Mouse (Mus musculus) limb, embryonic 11.5 days (tissue): ENCODE data around the gene Gm42957. TPM values are rescaled to one million over a fixed set of nuclear protein-coding genes. Genes with fewer than 3 reads are reported as not detected.
A peak's percentile ranks its signal among the peaks of the same experiment; 100 is the strongest.
"Not testable (repeated sequence)": the region's sequence is repeated elsewhere in the genome, so short reads cannot be mapped to it uniquely, and the experiment has no call there.

Source experiments
- ATAC-seq: fragments of 200-750 bp; cut with Nextera tagmentation; 2 replicates; pipeline ENCODE4 v1.8.0; 2017; ENCODE audit warnings: low read depth; ENCODE audit not compliant: insufficient number of reproducible peaks, low FRiP score, low TSS enrichment
- DNase-seq: peaks from one replicate; pipeline ENCODE4 v3.0.0-alpha.2; 2015; ENCODE audit warnings: low spot score
- H3K27ac ChIP-seq: fragments of 300-500 bp; sonication (generic); replicated peaks from 2 replicates; pipeline ENCODE4 v1.5.1; 2014; ENCODE audit warnings: low read depth, mild to moderate bottlenecking, low read length
- H3K27me3 ChIP-seq: fragments of 300-500 bp; sonication (generic); 2 replicates; pipeline ENCODE4 v1.6.1; 2014; ENCODE audit warnings: mild to moderate bottlenecking, low read length, mixed read lengths; ENCODE audit not compliant: control insufficient read depth, insufficient read depth
- H3K36me3 ChIP-seq: fragments of 300-500 bp; sonication (generic); 2 replicates; pipeline ENCODE4 v1.6.1; 2014; ENCODE audit warnings: mild to moderate bottlenecking, low read length, moderate library complexity, mixed read lengths; ENCODE audit not compliant: control insufficient read depth, insufficient read depth
- H3K4me1 ChIP-seq: fragments of 300-500 bp; sonication (generic); 2 replicates; pipeline ENCODE4 v1.6.1; 2014; ENCODE audit warnings: low read length, mixed read lengths; ENCODE audit not compliant: control insufficient read depth, insufficient read depth
- H3K4me2 ChIP-seq: fragments of 300-500 bp; sonication (generic); 2 replicates; pipeline ENCODE4 v1.6.1; 2014; ENCODE audit warnings: low read depth, mild to moderate bottlenecking, moderate library complexity; ENCODE audit not compliant: severe bottlenecking
- H3K4me3 ChIP-seq: fragments of 300-500 bp; sonication (generic); 2 replicates; pipeline ENCODE4 v1.5.1; 2014; ENCODE audit warnings: low read depth, low read length
- H3K9ac ChIP-seq: fragments of 300-500 bp; sonication (generic); 2 replicates; pipeline ENCODE4 v1.6.1; 2014; ENCODE audit warnings: mild to moderate bottlenecking, low read length
- H3K9me3 ChIP-seq: fragments of 300-500 bp; sonication (generic); 2 replicates; pipeline ENCODE4 v1.6.1; 2016; ENCODE audit warnings: low read length; ENCODE audit not compliant: control insufficient read depth
- WGBS: fragments of 180-500 bp; shearing (Covaris S2); extraction: QIAGEN DNeasy Blood & Tissue Kit; methylation state at CpG from one replicate; pipeline ENCODE4 v1.1.7; 2014; 5-methylcytosine and 5-hydroxymethylcytosine counted together
- polyA plus RNA-seq: library from polyadenylated mRNA; unstranded; fragments of >200 nt; fragmentation: Nextera tagmentation; extraction: Ambion mirVana; gene quantifications from 2 replicates; pipeline ENCODE4 v1.2.1, GENCODE M21; 2014

Gene Gm42957
- polyA plus RNA-seq, 1 experiment from 2014 or later, result 0.11 TPM

- no peak overlapping the region; the same call in 1 of the 2 replicates for H3K9ac ChIP-seq
- WGBS, result 48% methylated on average over 8 of the region's 8 CpGs
- no peak overlapping the region; the same call in 1 of the 2 replicates for H3K27ac ChIP-seq
- ATAC-seq, result no peak
- H3K27me3 ChIP-seq, result no peaks in the 10 kb centered on the region
- H3K4me2 ChIP-seq, result peak overlapping the region; percentile 36
- H3K4me3 ChIP-seq, result peak overlapping the region; percentile 14; the same call in 1 of the 2 replicates
- no peaks in the 10 kb centered on the region for H3K9me3 ChIP-seq
- no peaks in the 10 kb centered on the region for H3K4me1 ChIP-seq
- H3K36me3 ChIP-seq, result no peaks in the 10 kb centered on the region
- peak; percentile 34 for DNase-seq
Observed at GRCm38 (mm10) chr3:96662731-96663316, 27.6 kb downstream of the Gm42957 start.

- H3K4me3 ChIP-seq, result peak overlapping the region; percentile 14
- WGBS, result 7% methylated on average over 17 of the region's 18 CpGs
- no peak overlapping the region; the same call in 1 of the 2 replicates for H3K9ac ChIP-seq
- peak overlapping the region; percentile 36 for H3K4me2 ChIP-seq
- DNase-seq (peak; percentile 91), ATAC-seq (peak; percentile 84)
- no peaks in the 10 kb centered on the region for H3K9me3 ChIP-seq
- no peaks in the 10 kb centered on the region for H3K36me3 ChIP-seq
- H3K27ac ChIP-seq, result no peak overlapping the region; the same call in 1 of the 2 replicates
- H3K4me1 ChIP-seq, result no peaks in the 10 kb centered on the region
- H3K27me3 ChIP-seq, result no peaks in the 10 kb centered on the region
Observed at GRCm38 (mm10) chr3:96663432-96664239, 28.4 kb downstream of the Gm42957 start.

DNA sequence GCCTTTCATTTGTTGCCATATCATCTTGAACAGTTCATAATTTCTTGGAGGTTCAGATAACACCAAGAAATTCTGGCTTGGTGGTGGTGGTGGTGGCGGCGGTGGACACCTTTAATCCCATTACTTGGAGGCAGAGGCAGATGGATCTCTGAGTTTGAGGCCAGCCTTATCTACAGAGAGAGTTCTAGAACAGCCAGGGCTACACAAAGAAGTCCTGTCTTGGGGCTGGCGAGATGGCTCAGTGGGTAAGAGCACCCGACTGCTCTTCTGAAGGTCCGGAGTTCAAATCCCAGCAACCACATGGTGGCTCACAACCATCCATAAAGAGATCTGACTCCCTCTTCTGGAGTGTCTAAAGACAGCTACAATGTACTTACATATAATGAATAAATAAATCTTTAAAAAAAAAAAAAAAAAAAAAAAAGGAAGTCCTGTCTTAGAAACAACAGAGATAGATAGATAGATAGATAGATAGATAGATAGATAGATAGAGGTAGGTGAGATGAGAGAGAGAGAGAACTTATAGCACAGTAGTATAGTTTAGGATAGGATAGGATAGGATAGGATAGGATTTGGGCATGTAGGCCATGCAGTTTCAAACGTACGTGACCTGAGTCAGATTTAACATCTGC lies 30.6 kb downstream of the Gm42957 start:
- H3K9ac ChIP-seq, H3K4me1 ChIP-seq, H3K4me3 ChIP-seq, ATAC-seq, H3K4me2 ChIP-seq, H3K27ac ChIP-seq, H3K27me3 ChIP-seq, DNase-seq, H3K9me3 ChIP-seq, H3K36me3 ChIP-seq: not testable (repeated sequence)
- 87% methylated on average over 7 of the region's 7 CpGs for WGBS

DNA sequence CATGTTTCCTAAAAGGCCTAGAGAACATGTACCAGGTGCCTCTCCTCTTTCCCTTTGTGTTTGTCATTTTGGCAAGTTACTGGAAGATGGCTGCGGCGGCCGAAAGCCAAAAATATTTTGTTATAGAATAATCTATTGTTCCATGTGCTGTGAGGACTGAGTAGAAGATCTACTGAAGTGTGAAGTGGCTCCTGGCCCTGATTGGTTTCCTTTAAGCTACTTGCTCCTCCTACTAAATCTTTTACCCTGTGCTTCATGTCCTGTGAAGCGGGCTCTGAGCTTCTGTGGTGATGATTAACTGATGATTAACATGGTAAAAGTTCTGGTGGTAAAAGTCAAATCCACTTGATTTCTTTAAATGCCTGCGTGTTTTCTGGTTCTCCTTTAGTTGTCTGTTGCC lies 31.6 kb downstream of the Gm42957 start:
- Histone ChIP-seq H3K27me3 (no peaks in the 10 kb centered on the region), H3K9me3 (no peaks in the 10 kb centered on the region), H3K36me3 (no peaks in the 10 kb centered on the region), H3K4me3 (no peak overlapping the region), H3K9ac (no peak overlapping the region), H3K4me2 (no peak overlapping the region), H3K27ac (no peak overlapping the region), H3K4me1 (0 out of 2 replicates have a peak, but pooled peaks cover 2% of the 10 kb centered on the region)
- no peak for DNase-seq
- ATAC-seq, result no peak
- WGBS, result 92% methylated on average over 5 of the region's 5 CpGs

DNA sequence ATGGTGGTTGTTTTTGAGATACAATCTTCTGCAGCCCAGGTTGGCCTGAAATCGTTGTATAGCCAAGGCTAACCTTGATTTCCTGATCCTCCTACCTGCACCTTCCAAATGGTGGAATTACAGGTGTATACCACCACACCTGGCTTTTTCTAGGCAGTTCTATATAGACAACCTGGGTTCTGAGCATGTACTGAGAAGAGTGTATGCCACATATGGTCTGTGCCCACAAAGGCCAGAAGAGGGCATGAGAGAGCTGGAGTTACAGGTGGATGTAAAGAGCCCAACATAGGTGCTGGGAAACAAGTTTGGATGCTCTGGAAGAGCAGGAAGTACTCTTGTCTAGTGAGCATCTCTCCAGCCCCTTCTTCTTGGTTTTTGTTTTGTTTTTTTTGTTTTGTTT lies 32.0 kb downstream of the Gm42957 start:
- ATAC-seq (no peak), DNase-seq (no peak)
- H3K9ac ChIP-seq, result no peak overlapping the region
- H3K36me3 ChIP-seq, result no peaks in the 10 kb centered on the region
- H3K9me3 ChIP-seq, result no peaks in the 10 kb centered on the region
- H3K4me2 ChIP-seq, result no peak overlapping the region
- no peaks in the 10 kb centered on the region for H3K27me3 ChIP-seq
- no peak overlapping the region for H3K27ac ChIP-seq
- H3K4me1 ChIP-seq, result 0 out of 2 replicates have a peak, but pooled peaks cover 2% of the 10 kb centered on the region
- no peak overlapping the region for H3K4me3 ChIP-seq
- WGBS, result 45% methylated on average over 1 of the region's 1 CpGs

DNA sequence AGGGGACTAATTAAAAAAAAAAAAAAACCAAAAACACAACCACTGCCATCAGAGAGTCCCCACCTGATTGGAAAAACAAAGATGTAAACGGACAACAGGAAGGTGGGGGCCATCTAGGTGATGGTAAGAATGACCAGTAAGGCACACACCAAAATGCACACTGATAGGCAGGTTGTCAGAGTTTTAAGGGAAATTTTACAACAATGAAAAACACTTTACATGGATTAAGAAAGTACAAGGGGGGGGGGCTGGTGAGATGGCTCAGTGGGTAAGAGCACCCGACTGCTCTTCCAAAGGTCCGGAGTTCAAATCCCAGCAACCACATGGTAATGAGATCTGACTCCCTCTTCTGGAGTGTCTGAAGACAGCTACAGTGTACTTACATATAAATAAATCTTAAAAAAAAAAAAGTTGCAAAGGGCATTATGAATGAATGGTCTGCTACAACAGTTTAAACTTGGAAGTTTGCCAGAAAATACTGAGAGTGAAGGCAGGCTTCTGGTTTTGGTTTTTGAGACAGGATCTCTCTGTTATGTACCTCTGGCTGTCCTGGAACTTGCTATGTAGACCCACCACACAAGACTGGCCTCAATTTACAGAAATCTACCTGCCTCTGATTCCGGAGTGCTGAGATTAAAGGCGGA lies 33.3 kb downstream of the Gm42957 start:
- Histone ChIP-seq H3K4me1 (0 out of 2 replicates have a peak, but pooled peaks cover 2% of the 10 kb centered on the region), H3K9me3 (no peaks in the 10 kb centered on the region), H3K36me3 (no peaks in the 10 kb centered on the region), H3K27ac (no peak overlapping the region), H3K4me3 (no peak overlapping the region), H3K9ac (no peak overlapping the region), H3K27me3 (no peaks in the 10 kb centered on the region), H3K4me2 (no peak overlapping the region)
- 93% methylated on average over 5 of the region's 5 CpGs for WGBS
- DNase-seq, result no peak
- ATAC-seq, result no peak

DNA sequence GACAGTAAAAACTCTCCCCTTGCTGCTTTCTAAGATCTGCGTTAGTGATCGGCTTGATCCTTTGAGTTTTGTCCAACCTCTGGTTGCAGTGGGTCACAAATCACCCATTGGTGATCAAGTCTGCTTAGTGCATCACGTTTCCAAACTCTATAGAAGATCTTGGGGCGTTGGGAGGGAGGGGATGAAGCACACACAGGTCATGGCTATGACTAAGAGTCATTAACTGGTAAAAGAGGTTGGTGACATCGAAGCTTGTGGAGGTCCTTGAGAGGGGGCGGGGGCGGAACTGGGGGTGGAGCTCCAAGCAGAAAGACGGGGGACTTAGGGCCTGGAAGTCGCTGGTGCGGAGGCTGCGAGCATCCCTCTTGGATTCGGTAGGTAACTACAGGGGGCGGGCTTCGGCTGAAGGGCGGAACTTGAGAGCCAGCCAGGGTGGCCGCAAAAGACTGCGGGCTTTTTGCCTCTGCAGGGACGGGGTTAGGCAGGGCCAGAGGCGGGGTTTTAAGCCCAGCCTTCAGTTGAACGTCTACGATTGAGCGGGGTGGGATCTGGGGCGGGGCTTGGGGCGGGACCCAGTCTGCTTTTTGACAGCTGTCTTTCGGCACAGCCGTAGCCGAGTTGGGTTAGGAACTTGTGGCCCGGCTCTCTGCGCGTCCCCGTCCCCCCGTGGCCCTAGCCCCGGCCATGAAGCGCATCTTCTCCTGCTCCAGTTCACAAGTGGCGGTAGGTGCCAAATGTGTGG lies 34.6 kb downstream of the Gm42957 start, which contains the start of gene Ankrd35:
Gene Ankrd35, plus strand, starts transcription at position 405 of the 742 bp plus-strand sequence.
- no peak within 1 kb of the TSS for H3K9ac ChIP-seq
- 0 out of 2 replicates have a peak, but pooled peaks cover 2% of the 10 kb centered on the region for H3K4me1 ChIP-seq
- H3K4me3 ChIP-seq, result peak within 1 kb of the TSS; percentile 16; the same call in 1 of the 2 replicates
- no peak within 1 kb of the TSS for H3K27ac ChIP-seq
- peak within 1 kb of the TSS; percentile 43 for H3K4me2 ChIP-seq
- WGBS, result 4% methylated on average over 35 of the region's 35 CpGs
- DNase-seq (peak; percentile 86), ATAC-seq (peak; percentile 88)
- H3K36me3 ChIP-seq, result no peaks in the 10 kb centered on the region
- H3K27me3 ChIP-seq, result no peaks in the 10 kb centered on the region
- H3K9me3 ChIP-seq, result no peaks in the 10 kb centered on the region
